Mouse (Mus musculus): ENCODE measurements at regions not wholly inside any gene's neighbourhood (a gene's known extent, or its start where the extent isn't known, plus 50 kb on each side); places are given as distances from the start of the nearest gene placed in this dataset.

GRCm38 (mm10) chr2:160421216-160421911 lies 54.5 kb upstream of the Mafb start:
- Histone ChIP-seq H3K9ac (ENCODE audit: low read length) (no peak overlapping the region), H3K4me2 (ENCODE audit: low read length) (peak overlapping the region; percentile 20), H3K27me3 (replicated peaks; ENCODE audit: control insufficient read depth, insufficient read depth, low read length) (no peaks in the 10 kb centered on the region), H3K4me1 (replicated peaks; ENCODE audit: control insufficient read depth, insufficient read depth, low read length) (0 out of 2 replicates have a peak, but pooled peaks cover 5% of the 10 kb centered on the region), H3K36me3 (ENCODE audit: control insufficient read depth, insufficient read depth, low read length) (no peaks in the 10 kb centered on the region), H3K9me3 (ENCODE audit: control insufficient read depth, low read length) (no peaks in the 10 kb centered on the region), H3K4me3 (ENCODE audit: low read depth, low read length) (no peak overlapping the region), H3K27ac (ENCODE audit: low read depth) (no peak overlapping the region)
- 17% methylated on average over 13 of the region's 13 CpGs for WGBS
- peak; percentile 61 for DNase-seq (ENCODE audit: low spot score)
- peak; percentile 40; the same call in 1 of the 2 replicates for ATAC-seq (replicated peaks; ENCODE audit: low FRiP score, low TSS enrichment, low read depth)

- WGBS: 87% methylated on average over 7 of the region's 7 CpGs
- ATAC-seq (replicated peaks; ENCODE audit: low FRiP score, low TSS enrichment, low read depth) (no peak), DNase-seq (ENCODE audit: low spot score) (no peak)
- Histone ChIP-seq H3K9me3 (ENCODE audit: control insufficient read depth, low read length) (no peaks in the 10 kb centered on the region), H3K36me3 (ENCODE audit: control insufficient read depth, insufficient read depth, low read length) (no peaks in the 10 kb centered on the region), H3K4me1 (replicated peaks; ENCODE audit: control insufficient read depth, insufficient read depth, low read length) (0 out of 2 replicates have a peak, but pooled peaks cover 5% of the 10 kb centered on the region), H3K4me3 (ENCODE audit: low read depth, low read length) (no peak overlapping the region), H3K4me2 (ENCODE audit: low read length) (no peak overlapping the region), H3K27me3 (replicated peaks; ENCODE audit: control insufficient read depth, insufficient read depth, low read length) (no peaks in the 10 kb centered on the region), H3K9ac (ENCODE audit: low read length) (no peak overlapping the region), H3K27ac (ENCODE audit: low read depth) (no peak overlapping the region)
These were observed 57.6 kb upstream of the Mafb start for GRCm38 (mm10) chr2:160424491-160424890.

- Histone ChIP-seq H3K9me3 (ENCODE audit: control insufficient read depth, low read length) (no peaks in the 10 kb centered on the region), H3K27ac (ENCODE audit: low read depth) (no peak overlapping the region), H3K4me2 (ENCODE audit: low read length) (no peak overlapping the region), H3K36me3 (ENCODE audit: control insufficient read depth, insufficient read depth, low read length) (no peaks in the 10 kb centered on the region), H3K4me1 (replicated peaks; ENCODE audit: control insufficient read depth, insufficient read depth, low read length) (0 out of 2 replicates have a peak, but pooled peaks cover under 1% of the 10 kb centered on the region), H3K9ac (ENCODE audit: low read length) (no peak overlapping the region), H3K27me3 (replicated peaks; ENCODE audit: control insufficient read depth, insufficient read depth, low read length) (no peaks in the 10 kb centered on the region), H3K4me3 (ENCODE audit: low read depth, low read length) (no peak overlapping the region)
- 62% methylated on average over 10 of the region's 10 CpGs for WGBS
- DNase-seq (ENCODE audit: low spot score): no peak
- ATAC-seq (replicated peaks; ENCODE audit: low FRiP score, low TSS enrichment, low read depth): no peak
These were observed 60.6 kb upstream of the Mafb start for GRCm38 (mm10) chr2:160427431-160427830.

GRCm38 (mm10) chr2:160433252-160433651 lies 66.4 kb upstream of the Mafb start:
- no peak overlapping the region for H3K4me3 ChIP-seq (ENCODE audit: low read depth, low read length)
- H3K4me1 ChIP-seq (replicated peaks; ENCODE audit: control insufficient read depth, insufficient read depth, low read length): peaks cover 9% of the 10 kb centered on the region
- peak; percentile 88 for ATAC-seq (replicated peaks; ENCODE audit: low FRiP score, low TSS enrichment, low read depth)
- 27% methylated on average over 10 of the region's 10 CpGs for WGBS
- H3K27me3 ChIP-seq (replicated peaks; ENCODE audit: control insufficient read depth, insufficient read depth, low read length): no peaks in the 10 kb centered on the region
- H3K9me3 ChIP-seq (ENCODE audit: control insufficient read depth, low read length): no peaks in the 10 kb centered on the region
- DNase-seq (ENCODE audit: low spot score): peak; percentile 70
- H3K27ac ChIP-seq (ENCODE audit: low read depth): peak overlapping the region; percentile 47
- no peak overlapping the region for H3K9ac ChIP-seq (ENCODE audit: low read length)
- no peak overlapping the region for H3K4me2 ChIP-seq (ENCODE audit: low read length)
- no peaks in the 10 kb centered on the region for H3K36me3 ChIP-seq (ENCODE audit: control insufficient read depth, insufficient read depth, low read length)

- 88% methylated on average over 5 of the region's 5 CpGs for WGBS
- Histone ChIP-seq H3K9ac (ENCODE audit: low read length) (no peak overlapping the region), H3K36me3 (ENCODE audit: control insufficient read depth, insufficient read depth, low read length) (no peaks in the 10 kb centered on the region), H3K4me3 (ENCODE audit: low read depth, low read length) (no peak overlapping the region), H3K4me2 (ENCODE audit: low read length) (no peak overlapping the region), H3K27me3 (replicated peaks; ENCODE audit: control insufficient read depth, insufficient read depth, low read length) (no peaks in the 10 kb centered on the region), H3K4me1 (replicated peaks; ENCODE audit: control insufficient read depth, insufficient read depth, low read length) (peaks cover 9% of the 10 kb centered on the region), H3K9me3 (ENCODE audit: control insufficient read depth, low read length) (no peaks in the 10 kb centered on the region), H3K27ac (ENCODE audit: low read depth) (no peak overlapping the region)
- no peak for DNase-seq (ENCODE audit: low spot score)
- no peak for ATAC-seq (replicated peaks; ENCODE audit: low FRiP score, low TSS enrichment, low read depth)
These were observed 67.8 kb upstream of the Mafb start for GRCm38 (mm10) chr2:160434701-160435100.

- ATAC-seq (replicated peaks; ENCODE audit: low FRiP score, low TSS enrichment, low read depth) (no peak), DNase-seq (ENCODE audit: low spot score) (no peak)
- no peak overlapping the region for H3K4me3 ChIP-seq (ENCODE audit: low read depth, low read length)
- no peak overlapping the region for H3K9ac ChIP-seq (ENCODE audit: low read length)
- 90% methylated on average over 3 of the region's 3 CpGs for WGBS
- H3K27me3 ChIP-seq (replicated peaks; ENCODE audit: control insufficient read depth, insufficient read depth, low read length): no peaks in the 10 kb centered on the region
- peaks cover 9% of the 10 kb centered on the region for H3K4me1 ChIP-seq (replicated peaks; ENCODE audit: control insufficient read depth, insufficient read depth, low read length)
- no peaks in the 10 kb centered on the region for H3K36me3 ChIP-seq (ENCODE audit: control insufficient read depth, insufficient read depth, low read length)
- H3K4me2 ChIP-seq (ENCODE audit: low read length): no peak overlapping the region
- no peaks in the 10 kb centered on the region for H3K9me3 ChIP-seq (ENCODE audit: control insufficient read depth, low read length)
- H3K27ac ChIP-seq (ENCODE audit: low read depth): no peak overlapping the region
These were observed 68.8 kb upstream of the Mafb start for GRCm38 (mm10) chr2:160435622-160436021.

GRCm38 (mm10) chr2:160439028-160439427 lies 72.2 kb upstream of the Mafb start:
- ATAC-seq (replicated peaks; ENCODE audit: low FRiP score, low TSS enrichment, low read depth) (no peak), DNase-seq (ENCODE audit: low spot score) (no peak)
- WGBS: 87% methylated on average over 2 of the region's 2 CpGs
- Histone ChIP-seq H3K9me3 (ENCODE audit: control insufficient read depth, low read length) (no peaks in the 10 kb centered on the region), H3K27me3 (replicated peaks; ENCODE audit: control insufficient read depth, insufficient read depth, low read length) (no peaks in the 10 kb centered on the region), H3K36me3 (ENCODE audit: control insufficient read depth, insufficient read depth, low read length) (no peaks in the 10 kb centered on the region), H3K27ac (ENCODE audit: low read depth) (no peak overlapping the region), H3K4me3 (ENCODE audit: low read depth, low read length) (no peak overlapping the region), H3K4me2 (ENCODE audit: low read length) (no peak overlapping the region), H3K4me1 (replicated peaks; ENCODE audit: control insufficient read depth, insufficient read depth, low read length) (no peaks in the 10 kb centered on the region; the same call in 1 of the 2 replicates), H3K9ac (ENCODE audit: low read length) (no peak overlapping the region)

GRCm38 (mm10) chr2:160440236-160440635 lies 73.4 kb upstream of the Mafb start:
- no peak for DNase-seq (ENCODE audit: low spot score)
- H3K9me3 ChIP-seq (ENCODE audit: control insufficient read depth, low read length): no peaks in the 10 kb centered on the region
- no peak overlapping the region for H3K4me3 ChIP-seq (ENCODE audit: low read depth, low read length)
- H3K4me2 ChIP-seq (ENCODE audit: low read length): no peak overlapping the region
- no peaks in the 10 kb centered on the region for H3K36me3 ChIP-seq (ENCODE audit: control insufficient read depth, insufficient read depth, low read length)
- H3K27me3 ChIP-seq (replicated peaks; ENCODE audit: control insufficient read depth, insufficient read depth, low read length): no peaks in the 10 kb centered on the region
- 87% methylated on average over 9 of the region's 9 CpGs for WGBS
- no peak overlapping the region for H3K27ac ChIP-seq (ENCODE audit: low read depth)
- no peak overlapping the region for H3K9ac ChIP-seq (ENCODE audit: low read length)
- no peak for ATAC-seq (replicated peaks; ENCODE audit: low FRiP score, low TSS enrichment, low read depth)
- H3K4me1 ChIP-seq (replicated peaks; ENCODE audit: control insufficient read depth, insufficient read depth, low read length): no peaks in the 10 kb centered on the region; the same call in 1 of the 2 replicates

- peak; percentile 63 for ATAC-seq (replicated peaks; ENCODE audit: low FRiP score, low TSS enrichment, low read depth)
- H3K36me3 ChIP-seq (ENCODE audit: control insufficient read depth, insufficient read depth, low read length): no peaks in the 10 kb centered on the region
- peak overlapping the region; percentile 74; the same call in 1 of the 2 replicates for H3K27ac ChIP-seq (ENCODE audit: low read depth)
- peak overlapping the region; percentile 33; the same call in 1 of the 2 replicates for H3K9ac ChIP-seq (ENCODE audit: low read length)
- no peak for DNase-seq (ENCODE audit: low spot score)
- peak overlapping the region; percentile 50 for H3K4me2 ChIP-seq (ENCODE audit: low read length)
- no peaks in the 10 kb centered on the region for H3K9me3 ChIP-seq (ENCODE audit: control insufficient read depth, low read length)
- H3K27me3 ChIP-seq (replicated peaks; ENCODE audit: control insufficient read depth, insufficient read depth, low read length): no peaks in the 10 kb centered on the region
- WGBS: 23% methylated on average over 8 of the region's 8 CpGs
- H3K4me1 ChIP-seq (replicated peaks; ENCODE audit: control insufficient read depth, insufficient read depth, low read length): peaks cover 17% of the 10 kb centered on the region
- H3K4me3 ChIP-seq (ENCODE audit: low read depth, low read length): 0 out of 2 replicates have a peak overlapping the region, but pooled peaks have one; percentile 32
These were observed 84.2 kb upstream of the Mafb start for GRCm38 (mm10) chr2:160451057-160451456.

Data from intestine, embryonic 14.5 days (tissue).